Mouse (Mus musculus) 416B (cell line): Measurements from ENCODE around the gene Tmprss12.
"Not testable (repeated sequence)": the region's sequence is repeated elsewhere in the genome, so short reads cannot be mapped to it uniquely, and the experiment has no call there.

Experiments used
- DNase-seq: peaks from one replicate; pipeline ENCODE4 v3.0.0; 2011; ENCODE audit warnings: low read depth

Tmprss12 gene

GRCm38 (mm10) chr15:100273791-100274308, 6.8 kb upstream of the Tmprss12 start:
- DNase-seq: not testable (repeated sequence)

DNA sequence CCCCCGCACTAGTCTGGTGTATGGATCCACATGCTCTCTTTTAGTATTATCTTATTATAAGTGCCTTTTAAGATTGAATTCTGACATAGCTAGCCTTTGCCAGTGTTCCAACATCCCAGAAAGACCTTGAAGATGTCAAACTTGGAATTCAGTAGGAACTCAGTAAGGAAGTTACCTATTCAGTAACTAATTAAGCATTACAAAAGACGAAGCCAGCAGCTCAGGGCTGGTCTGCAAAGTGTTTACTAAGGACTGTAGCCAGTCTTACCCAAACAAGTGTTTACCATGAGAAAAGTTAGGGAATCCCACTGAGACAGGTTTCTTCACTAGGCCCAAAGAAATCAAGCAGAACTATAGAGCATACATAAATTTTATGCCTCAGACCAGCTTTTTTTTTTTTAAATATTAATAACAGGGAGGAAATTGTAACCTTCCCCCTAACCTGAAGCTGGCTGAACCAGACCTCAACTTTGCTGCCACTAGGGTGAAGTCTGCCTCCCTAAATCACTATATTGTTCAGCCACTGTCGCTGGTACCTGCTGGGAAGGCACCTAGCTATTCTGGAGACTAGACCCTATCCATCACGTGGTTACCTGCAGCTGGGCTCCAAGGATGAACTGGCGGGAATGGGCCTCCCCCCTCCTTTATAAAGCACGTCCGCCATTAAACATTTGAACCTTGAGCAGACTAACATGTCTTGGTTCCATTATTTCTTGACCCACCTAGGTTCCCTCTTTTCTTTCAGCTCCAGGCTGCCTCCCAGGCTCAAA, 5.7 kb upstream of the Tmprss12 start:
- no peak for DNase-seq

GRCm38 (mm10) chr15:100276403-100276802, 4.2 kb upstream of the Tmprss12 start:
- DNase-seq: no peak

- no peak for DNase-seq
Measured at GRCm38 (mm10) chr15:100277586-100277985, 3.1 kb upstream of the Tmprss12 start.

DNA sequence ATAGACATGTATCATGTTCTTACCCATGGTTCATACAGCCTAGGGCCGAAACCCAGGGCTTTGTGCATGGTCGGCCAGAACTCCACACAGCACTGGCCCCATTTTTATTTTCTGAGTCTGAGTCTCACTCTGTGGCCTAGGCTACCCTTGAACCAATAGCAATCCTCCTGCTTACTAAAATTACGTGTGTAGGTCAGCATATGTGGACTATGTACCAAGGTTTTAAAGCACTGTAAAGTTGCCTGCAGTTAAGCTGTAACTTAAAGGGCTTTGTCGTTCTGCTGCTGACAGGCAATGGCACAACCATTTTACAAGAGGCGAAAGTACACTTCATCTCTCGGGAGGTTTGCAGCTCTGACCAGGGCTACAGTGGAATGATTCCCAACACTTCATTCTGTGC, 8.3 kb downstream of the Tmprss12 start:
- DNase-seq: no peak

DNA sequence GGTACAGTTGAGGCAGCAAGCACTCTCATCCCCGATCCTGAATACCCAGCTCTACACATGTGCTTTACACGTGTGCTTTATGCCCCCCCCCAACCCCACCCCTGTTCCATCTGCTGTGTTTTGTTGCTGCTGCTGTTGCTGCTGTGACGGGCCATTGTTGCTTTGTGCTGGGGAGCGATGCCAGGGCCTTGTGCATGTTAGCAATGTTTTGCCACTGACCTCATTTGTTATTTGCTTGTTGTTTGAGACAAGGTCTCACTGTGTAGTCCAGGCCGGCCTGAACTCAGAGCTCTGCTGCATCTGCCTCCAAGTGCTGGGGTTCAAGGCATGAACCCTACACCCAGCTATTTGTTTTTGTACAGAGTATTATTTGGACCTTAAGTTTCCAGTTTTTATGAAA, 10.2 kb downstream of the Tmprss12 start:
- no peak for DNase-seq

DNA sequence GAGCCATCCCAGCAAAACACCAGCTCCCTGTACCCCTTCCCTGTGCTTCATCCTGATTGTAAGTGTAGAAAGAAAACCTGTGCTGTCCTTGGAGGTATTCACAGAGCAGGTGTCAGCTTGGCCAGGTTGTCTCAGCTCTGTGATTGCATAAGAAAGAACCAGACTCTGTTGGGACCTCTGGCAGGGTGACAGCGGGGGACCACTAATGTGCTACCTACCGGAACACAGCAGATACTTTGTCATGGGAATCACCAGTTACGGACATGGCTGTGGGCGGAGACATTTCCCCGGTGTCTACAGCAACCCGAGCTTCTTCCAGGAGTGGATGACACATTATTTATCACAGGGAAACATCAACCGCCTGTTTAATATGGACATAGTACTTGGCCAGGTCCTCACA, 11.7 kb downstream of the Tmprss12 start:
- no peak for DNase-seq

GRCm38 (mm10) chr15:100297856-100298255, 17.2 kb downstream of the Tmprss12 start:
- DNase-seq: peak; percentile 63

- no peak for DNase-seq
Measured at GRCm38 (mm10) chr15:100300499-100300898, 19.9 kb downstream of the Tmprss12 start.

GRCm38 (mm10) chr15:100301556-100301955, 20.9 kb downstream of the Tmprss12 start:
- DNase-seq: no peak

- DNase-seq: peak; percentile 37
Measured at GRCm38 (mm10) chr15:100303428-100304018, 22.9 kb downstream of the Tmprss12 start.

DNA sequence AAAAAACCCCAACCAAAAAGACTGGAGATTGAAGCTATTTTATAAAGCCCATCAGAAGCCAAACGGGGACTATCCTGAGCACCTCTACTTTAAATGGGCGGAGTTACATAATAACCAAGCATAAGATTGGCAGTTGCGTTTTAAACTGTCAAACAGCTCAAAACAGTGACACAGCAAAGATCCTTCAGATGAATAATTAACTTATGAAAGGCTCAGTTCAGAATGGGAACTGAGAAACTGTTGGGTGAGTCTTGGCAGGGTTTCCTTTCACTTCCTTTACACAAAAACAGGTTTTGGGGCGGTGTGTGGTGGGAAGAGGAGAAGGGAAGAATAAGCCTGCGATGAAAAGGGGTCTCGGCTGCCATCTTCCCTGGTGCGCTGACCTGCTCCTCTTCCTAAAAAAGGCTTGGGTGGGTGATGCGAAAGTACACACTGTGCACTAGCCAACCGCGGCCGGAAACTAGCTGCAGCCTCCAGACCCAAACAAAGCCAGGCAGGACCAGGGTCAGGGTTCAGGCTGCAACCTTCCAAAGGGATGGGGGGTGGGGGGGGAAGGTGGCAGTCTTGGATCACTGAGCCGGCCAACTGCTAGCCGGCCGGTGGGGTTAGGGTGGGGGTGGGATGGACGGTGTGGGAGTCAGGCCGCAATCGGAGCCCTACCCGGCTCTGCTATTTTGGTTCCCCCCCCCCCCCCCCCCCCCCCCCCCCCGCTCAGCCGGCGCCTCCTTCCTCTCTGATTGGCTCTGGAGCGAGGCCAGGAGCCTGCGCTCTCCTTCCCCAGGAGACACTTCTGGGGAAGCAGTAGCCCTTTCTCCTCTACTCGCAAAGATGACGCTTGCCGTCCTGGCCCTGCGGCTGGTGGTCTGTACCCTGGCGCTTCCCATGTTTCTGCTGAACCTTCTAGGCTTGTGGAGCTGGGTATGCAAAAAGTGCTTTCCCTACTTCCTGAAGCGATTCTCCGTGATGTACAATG, 23.7 kb downstream of the Tmprss12 start, which contains the start of gene Mettl7a1:
Gene Mettl7a1 (plus strand): TSS at position 122 of the 973 bp plus-strand sequence.
- peak; percentile 90 for DNase-seq

DNA sequence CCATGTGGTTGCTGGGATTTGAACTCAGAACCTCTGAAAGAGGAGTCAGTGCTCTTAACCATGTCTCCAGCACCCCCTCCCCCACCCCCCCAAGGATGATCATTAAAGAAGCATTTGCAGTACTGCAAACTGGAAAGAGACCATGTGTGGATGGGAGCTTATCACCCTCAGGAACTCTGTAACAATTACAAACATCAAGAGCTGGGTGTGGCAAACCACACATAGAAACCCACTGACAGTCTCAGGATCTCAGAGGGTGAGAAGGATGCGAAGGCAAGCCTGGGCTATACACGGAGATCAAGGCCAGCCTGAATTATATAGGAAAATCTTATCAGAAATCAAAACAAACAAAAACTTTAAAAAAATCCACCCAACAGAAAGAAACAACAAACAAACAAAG, 25.6 kb downstream of the Tmprss12 start:
- DNase-seq: no peak

DNA sequence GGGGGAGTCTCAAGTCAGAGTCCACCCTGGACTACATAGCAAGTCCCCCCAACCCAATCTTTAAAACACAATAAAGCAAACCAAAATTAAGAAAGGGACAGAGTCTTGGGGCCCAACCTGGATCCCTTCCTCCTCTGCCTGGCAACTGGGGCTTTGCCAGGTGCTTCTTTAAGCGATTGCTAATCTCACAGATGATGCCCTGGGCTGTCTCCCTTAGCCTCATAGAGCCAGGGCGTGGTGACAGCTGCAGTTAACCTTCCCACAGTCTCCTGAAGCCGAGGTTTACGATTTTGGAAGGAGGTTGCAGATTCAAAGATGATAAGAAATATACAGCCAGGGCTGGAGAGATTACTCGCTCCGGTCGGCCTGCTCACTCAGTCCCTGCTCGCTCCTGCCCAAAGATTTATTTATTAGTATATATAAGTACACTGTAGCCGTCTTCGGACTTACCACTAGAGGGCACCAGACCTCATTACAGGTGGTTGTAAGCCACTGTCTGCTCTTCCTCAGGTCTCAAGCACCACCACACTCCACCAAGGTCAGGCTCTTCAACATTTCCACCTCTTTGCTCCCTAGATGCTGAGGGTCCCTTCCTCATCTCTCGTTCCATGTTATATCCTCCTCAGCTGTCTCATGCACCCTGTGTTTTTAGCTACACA, 26.9 kb downstream of the Tmprss12 start:
- DNase-seq: peak; percentile 87

DNA sequence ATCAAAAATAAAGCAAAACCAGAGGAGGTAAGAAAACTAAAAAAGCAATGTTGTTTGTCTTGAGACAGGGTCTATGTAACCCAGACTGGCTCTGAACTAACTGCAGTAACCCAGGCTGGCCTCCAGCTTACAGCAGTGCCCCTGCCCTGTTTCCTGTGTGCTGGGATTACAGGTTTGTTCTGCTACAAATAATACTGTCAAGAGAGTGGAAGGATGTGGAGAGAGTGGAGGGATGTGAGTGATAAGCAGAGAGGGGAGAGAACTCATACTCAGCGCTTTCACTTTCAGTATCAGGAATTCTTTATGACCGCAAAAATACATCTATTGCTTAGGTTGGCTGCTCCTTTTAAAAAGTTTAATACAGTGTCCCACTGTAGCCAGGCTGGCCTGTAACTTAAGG, 31.7 kb downstream of the Tmprss12 start:
- peak; percentile 81 for DNase-seq

- no peak for DNase-seq
Measured at GRCm38 (mm10) chr15:100314448-100315145, 34.0 kb downstream of the Tmprss12 start.

GRCm38 (mm10) chr15:100318014-100318671, 37.5 kb downstream of the Tmprss12 start:
- DNase-seq: not testable (repeated sequence)

DNA sequence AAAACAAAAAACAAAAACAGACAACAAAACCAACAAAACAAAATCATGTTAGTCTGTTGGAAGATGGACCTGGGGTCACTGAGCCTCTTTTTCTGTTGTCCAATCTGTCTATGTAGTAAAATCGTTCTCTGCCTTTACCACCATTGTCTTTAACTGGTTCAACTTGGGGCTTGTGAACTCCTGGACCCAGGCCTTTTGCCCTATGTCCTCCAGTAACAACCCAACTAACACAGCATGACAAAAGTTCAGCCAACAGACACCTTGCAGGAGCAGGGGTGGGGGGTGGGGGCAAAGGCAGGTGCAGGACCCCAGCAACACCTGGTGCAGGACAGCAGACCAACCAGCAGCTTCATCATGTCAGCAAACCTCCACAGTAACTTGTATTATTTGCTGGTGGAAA, 39.2 kb downstream of the Tmprss12 start:
- DNase-seq: no peak

DNA sequence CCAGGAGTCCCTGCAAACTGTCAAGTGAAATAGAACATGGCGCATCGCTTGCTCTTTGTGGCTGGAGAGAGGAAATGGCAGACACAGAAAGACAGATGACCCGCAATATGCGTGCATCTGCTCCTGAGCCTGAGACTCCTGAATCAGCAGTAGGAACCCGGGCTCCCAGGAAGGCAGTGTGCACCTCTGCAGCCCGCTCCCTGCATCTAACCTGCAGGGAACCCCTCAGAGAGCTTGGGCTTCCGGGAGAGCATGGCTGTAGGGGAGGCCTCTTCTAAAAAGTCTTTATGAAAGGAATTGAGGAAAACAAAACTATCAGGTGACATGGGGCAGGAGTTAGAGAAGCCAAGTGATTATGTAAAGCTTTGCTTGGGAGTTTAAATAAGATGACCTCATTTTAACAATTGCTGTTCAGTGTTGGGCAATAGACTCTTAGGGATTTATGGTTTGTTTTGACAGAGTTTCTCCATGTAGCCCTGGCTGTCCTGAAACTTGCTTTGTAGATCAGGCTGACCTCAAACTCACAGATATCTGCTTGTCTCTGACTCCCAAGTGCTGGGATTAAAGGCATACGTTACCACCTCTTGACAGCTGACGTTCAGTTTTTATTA, 39.8 kb downstream of the Tmprss12 start:
- no peak for DNase-seq

- DNase-seq: peak; percentile 70
Measured at GRCm38 (mm10) chr15:100321134-100321533, 40.5 kb downstream of the Tmprss12 start.
